Mouse (Mus musculus): ENCODE results near the gene Ttc23. TPM values are rescaled to one million over a fixed set of nuclear protein-coding genes. Genes with fewer than 3 reads are reported as not detected.

Gene Ttc23
- total RNA-seq, 2 experiments from 2014 or later = 1.9 to 2.1 TPM

GRCm38 (mm10) chr7:67692791-67693538, 45.8 kb downstream of the Ttc23 start:
- no peak for ATAC-seq (ENCODE audit: poor library complexity, severe bottlenecking)

GRCm38 (mm10) chr7:67695906-67696305, 48.7 kb downstream of the Ttc23 start:
- ATAC-seq (ENCODE audit: poor library complexity, severe bottlenecking) = no peak

GRCm38 (mm10) chr7:67697892-67698630, 50.9 kb downstream of the Ttc23 start:
- no peak for ATAC-seq (ENCODE audit: poor library complexity, severe bottlenecking)

GRCm38 (mm10) chr7:67699301-67699700, 52.1 kb downstream of the Ttc23 start:
- ATAC-seq (ENCODE audit: poor library complexity, severe bottlenecking) = no peak

GRCm38 (mm10) chr7:67700846-67701245, 53.6 kb downstream of the Ttc23 start:
- ATAC-seq (ENCODE audit: poor library complexity, severe bottlenecking) = peak; percentile 43; the same call in 1 of the 2 replicates

GRCm38 (mm10) chr7:67701252-67701914, 54.2 kb downstream of the Ttc23 start:
- ATAC-seq (ENCODE audit: poor library complexity, severe bottlenecking) = no peak

- no peak for ATAC-seq (ENCODE audit: poor library complexity, severe bottlenecking)
These were observed 61.0 kb downstream of the Ttc23 start for GRCm38 (mm10) chr7:67708160-67708559.

GRCm38 (mm10) chr7:67710216-67710615, 63.0 kb downstream of the Ttc23 start:
- ATAC-seq (ENCODE audit: poor library complexity, severe bottlenecking) = no peak

- no peak for ATAC-seq (ENCODE audit: poor library complexity, severe bottlenecking)
These were observed 66.8 kb downstream of the Ttc23 start for GRCm38 (mm10) chr7:67713820-67714510.

GRCm38 (mm10) chr7:67715176-67715575, 68.0 kb downstream of the Ttc23 start:
- ATAC-seq (ENCODE audit: poor library complexity, severe bottlenecking) = no peak

GRCm38 (mm10) chr7:67716213-67716878, 69.1 kb downstream of the Ttc23 start:
- no peak for ATAC-seq (ENCODE audit: poor library complexity, severe bottlenecking)

GRCm38 (mm10) chr7:67716925-67717324, 69.7 kb downstream of the Ttc23 start:
- no peak for ATAC-seq (ENCODE audit: poor library complexity, severe bottlenecking)

- no peak for ATAC-seq (ENCODE audit: poor library complexity, severe bottlenecking)
These were observed 70.3 kb downstream of the Ttc23 start for GRCm38 (mm10) chr7:67717520-67717919.

GRCm38 (mm10) chr7:67718804-67719203, 71.6 kb downstream of the Ttc23 start:
- no peak for ATAC-seq (ENCODE audit: poor library complexity, severe bottlenecking)

GRCm38 (mm10) chr7:67722163-67722562, 75.0 kb downstream of the Ttc23 start:
- ATAC-seq (ENCODE audit: poor library complexity, severe bottlenecking) = no peak

GRCm38 (mm10) chr7:67724536-67724935, 77.3 kb downstream of the Ttc23 start:
- no peak for ATAC-seq (ENCODE audit: poor library complexity, severe bottlenecking)

GRCm38 (mm10) chr7:67725016-67725415, 77.8 kb downstream of the Ttc23 start:
- no peak for ATAC-seq (ENCODE audit: poor library complexity, severe bottlenecking)

- peak; percentile 33; the same call in 1 of the 2 replicates for ATAC-seq (ENCODE audit: poor library complexity, severe bottlenecking)
These were observed 81.0 kb downstream of the Ttc23 start for GRCm38 (mm10) chr7:67728203-67728602.

- no peak for ATAC-seq (ENCODE audit: poor library complexity, severe bottlenecking)
These were observed 81.6 kb downstream of the Ttc23 start for GRCm38 (mm10) chr7:67728809-67729208.

GRCm38 (mm10) chr7:67730431-67731110, 83.4 kb downstream of the Ttc23 start:
- no peak for ATAC-seq (ENCODE audit: poor library complexity, severe bottlenecking)
